In the genomic region with DNA sequence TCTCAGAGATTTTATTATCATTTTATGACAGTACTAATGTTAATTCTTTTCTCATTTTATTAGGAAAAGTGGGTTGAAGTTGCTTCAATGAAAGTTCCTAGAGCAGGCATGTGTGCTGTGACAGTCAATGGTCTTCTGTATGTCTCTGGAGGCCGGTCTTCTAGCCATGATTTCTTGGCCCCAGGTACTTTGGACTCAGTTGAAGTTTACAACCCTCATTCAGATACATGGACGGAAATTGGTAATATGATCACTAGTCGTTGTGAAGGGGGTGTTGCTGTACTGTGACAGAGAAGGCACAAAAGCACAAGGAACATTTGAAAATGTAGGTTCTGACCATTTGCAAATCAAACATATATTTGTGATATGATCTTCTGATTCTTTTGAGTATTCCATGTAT, we compare ENCODE assay signal across 22 mouse cellular contexts. TPM values are rescaled to one million over a fixed set of nuclear protein-coding genes. Genes with fewer than 3 reads are reported as not detected.
DNase-seq lines count a peak whose midpoint lies in the region; ATAC-seq and TF ChIP-seq lines count a peak whose summit lies in the region.
"Had no signal": no experiment of that assay in that cellular context is flagged by ENCODE, and none has a peak within 500 bp of the region (broad histone marks: within the 10 kb centered on the region; RNA-seq: fewer than 3 reads in every experiment).

No protein-coding gene starts in this region.

- peak; percentile 87 for ATAC-seq in intestine, embryonic 15.5 days
- ATAC-seq in intestine, embryonic 16.5 days: peak; percentile 86
- peak; percentile 70 for ATAC-seq in intestine, postnatal 0 days
- no peak for ATAC-seq in megakaryocyte, adult 5-6 weeks (ENCODE audit: poor library complexity, severe bottlenecking)
- ATAC-seq: activated CD4-positive, CD25-positive, alpha-beta regulatory T cell, adult 4 months; CD4-positive, CD25-positive, alpha-beta regulatory T cell, adult 4 months; Patski had no signal

- no peak overlapping the region for H3K27ac ChIP-seq in intestine, embryonic 15.5 days
- H3K27ac ChIP-seq in intestine, embryonic 16.5 days (ENCODE audit: low read length): no peak overlapping the region
- 0 out of 2 replicates have a peak overlapping the region, but pooled peaks have one; percentile 28 for H3K27ac ChIP-seq in intestine, postnatal 0 days (ENCODE audit: low read depth, low read length)

- peak; percentile 25 for DNase-seq in heart, adult 11 months
- DNase-seq in heart, postnatal 14 days: no peak
- DNase-seq in left cerebral cortex, postnatal 25 days (ENCODE audit: low spot score in 2 of 2): no peak
- DNase-seq in cerebellum, postnatal 36 days: no peak
- DNase-seq: adrenal gland, adult 2 months; adrenal gland, adult 8-10 months; adrenal gland, postnatal 10 days; adrenal gland, postnatal 14 days; adrenal gland, postnatal 25 days; adrenal gland, postnatal 36 days; B cell, adult 2 months; cerebellum, adult 11 months; cerebellum, adult 11-12 months had no signal

- no peaks in the 10 kb centered on the region for H3K4me1 ChIP-seq in intestine, embryonic 15.5 days (replicated peaks)
- H3K4me1 ChIP-seq in intestine, embryonic 16.5 days (ENCODE audit: control insufficient read depth, insufficient read depth, low read length): no peaks in the 10 kb centered on the region
- H3K4me1 ChIP-seq in intestine, postnatal 0 days (replicated peaks; ENCODE audit: control insufficient read depth, insufficient read depth, low read length): no peaks in the 10 kb centered on the region

- intact Hi-C loops in heart, postnatal 14 days (cut with DNase I): no loop called here
- intact Hi-C loops in left cerebral cortex, postnatal 25 days (cut with DNase I): loop anchor here (10.0 kb wide), 1 partner anchor 193 kb away; no protein-coding TSS in a partner anchor

- no peaks in the 10 kb centered on the region for H3K9me3 ChIP-seq in intestine, embryonic 15.5 days
- H3K9me3 ChIP-seq in intestine, embryonic 16.5 days (ENCODE audit: control insufficient read depth, low read length): no peaks in the 10 kb centered on the region
- H3K9me3 ChIP-seq in intestine, postnatal 0 days (ENCODE audit: control insufficient read depth): no peaks in the 10 kb centered on the region
- H3K9me3 ChIP-seq: G1E had no signal

- H3K36me3 ChIP-seq in intestine, embryonic 15.5 days: no peaks in the 10 kb centered on the region
- H3K36me3 ChIP-seq in intestine, embryonic 16.5 days (ENCODE audit: control insufficient read depth, insufficient read depth, low read length): no peaks in the 10 kb centered on the region
- H3K36me3 ChIP-seq in intestine, postnatal 0 days (ENCODE audit: control insufficient read depth, insufficient read depth): peaks cover 3% of the 10 kb centered on the region; the same call in 1 of the 2 replicates

- H3K4me2 ChIP-seq in intestine, embryonic 15.5 days (replicated peaks): no peak overlapping the region
- H3K4me2 ChIP-seq in intestine, embryonic 16.5 days (ENCODE audit: low read depth, low read length): no peak overlapping the region
- H3K4me2 ChIP-seq in intestine, postnatal 0 days (replicated peaks; ENCODE audit: low read depth): no peak overlapping the region

- no peak for TF ChIP-seq CTCF in intestine, postnatal 0 days (IDR thresholded peaks at IDR 0.05; ENCODE audit: low read depth)

- H3K4me3 ChIP-seq in intestine, embryonic 15.5 days (replicated peaks): no peak overlapping the region
- H3K4me3 ChIP-seq in intestine, embryonic 16.5 days (ENCODE audit: low read length): no peak overlapping the region
- H3K4me3 ChIP-seq in intestine, postnatal 0 days (ENCODE audit: low read depth, low read length): no peak overlapping the region

- no peaks in the 10 kb centered on the region for H3K27me3 ChIP-seq in intestine, embryonic 15.5 days (replicated peaks)
- no peaks in the 10 kb centered on the region for H3K27me3 ChIP-seq in intestine, embryonic 16.5 days (replicated peaks; ENCODE audit: control insufficient read depth, insufficient read depth, low read length)
- no peaks in the 10 kb centered on the region for H3K27me3 ChIP-seq in intestine, postnatal 0 days (replicated peaks; ENCODE audit: control insufficient read depth, insufficient read depth, low read length)
- H3K27me3 ChIP-seq: CH12.LX, Patski had no signal

- H3K9ac ChIP-seq in intestine, embryonic 15.5 days: no peak overlapping the region
- no peak overlapping the region for H3K9ac ChIP-seq in intestine, embryonic 16.5 days (ENCODE audit: low read depth, low read length)
- H3K9ac ChIP-seq in intestine, postnatal 0 days (ENCODE audit: low read depth, low read length): no peak overlapping the region

- 65% methylated on average over 3 of the region's 3 CpGs for WGBS in intestine, embryonic 15.5 days
- 61% methylated on average over 3 of the region's 3 CpGs for WGBS in intestine, embryonic 16.5 days
- WGBS in intestine, postnatal 0 days: 39% methylated on average over 3 of the region's 3 CpGs

RNA-seq across cellular contexts. Expression of gene Tmem69, which starts 18.0 kb away (rescaled TPM):
- 10 to 100 TPM; 19.1 to 21.9 TPM for total RNA-seq in heart, postnatal 14 days (2021)
- polyA plus RNA-seq in intestine, embryonic 15.5 days (2015; fragmentation: Nextera tagmentation; extraction: Ambion mirVana): 29.8 and 34.3 TPM in 2 replicates
- 27.4 and 27.5 TPM in 2 replicates for polyA plus RNA-seq in intestine, embryonic 16.5 days (2015; fragmentation: Nextera tagmentation; extraction: Ambion mirVana)
- 17.0 and 19.1 TPM in 2 replicates for polyA plus RNA-seq in intestine, postnatal 0 days (2015; fragmentation: Nextera tagmentation; extraction: Ambion mirVana)
- total RNA-seq in left cerebral cortex, postnatal 25 days (2021): 10 to 100 TPM in 1 of 2 experiments, 1 to 10 TPM in 1; 9.8 to 10.6 TPM
- total RNA-seq in megakaryocyte, adult 5-6 weeks (2015): 17.5 and 20.8 TPM in 2 replicates
- 5.5 and 10.2 TPM in 2 replicates for total RNA-seq in megakaryocyte, adult 5-6 weeks (2017)

RNA-seq across cellular contexts. Expression of gene Gpbp1l1, which starts 19.7 kb away (rescaled TPM):
- 10 to 100 TPM; 66.4 to 72.5 TPM for total RNA-seq in heart, postnatal 14 days (2021)
- 30.7 and 33.0 TPM in 2 replicates for polyA plus RNA-seq in intestine, embryonic 15.5 days (2015; fragmentation: Nextera tagmentation; extraction: Ambion mirVana)
- 29.7 and 31.3 TPM in 2 replicates for polyA plus RNA-seq in intestine, embryonic 16.5 days (2015; fragmentation: Nextera tagmentation; extraction: Ambion mirVana)
- polyA plus RNA-seq in intestine, postnatal 0 days (2015; fragmentation: Nextera tagmentation; extraction: Ambion mirVana): 31.3 and 33.9 TPM in 2 replicates
- 10 to 100 TPM; 40.8 to 43.6 TPM for total RNA-seq in left cerebral cortex, postnatal 25 days (2021)
- total RNA-seq in megakaryocyte, adult 5-6 weeks (2015): 78.7 and 84.3 TPM in 2 replicates
- total RNA-seq in megakaryocyte, adult 5-6 weeks (2017): 139 and 162 TPM in 2 replicates

RNA-seq across cellular contexts. Expression of gene Ipp, which starts 30.4 kb away (rescaled TPM):
- 10 to 100 TPM; 14.7 to 15.6 TPM for total RNA-seq in heart, postnatal 14 days (2021)
- polyA plus RNA-seq in intestine, embryonic 15.5 days (2015; fragmentation: Nextera tagmentation; extraction: Ambion mirVana): 15.7 and 16.5 TPM in 2 replicates
- 15.6 and 16.5 TPM in 2 replicates for polyA plus RNA-seq in intestine, embryonic 16.5 days (2015; fragmentation: Nextera tagmentation; extraction: Ambion mirVana)
- 8.8 and 9.1 TPM in 2 replicates for polyA plus RNA-seq in intestine, postnatal 0 days (2015; fragmentation: Nextera tagmentation; extraction: Ambion mirVana)
- total RNA-seq in left cerebral cortex, postnatal 25 days (2021): 10 to 100 TPM; 18.9 to 20.1 TPM
- 5.8 and 7.5 TPM in 2 replicates for total RNA-seq in megakaryocyte, adult 5-6 weeks (2015)
- total RNA-seq in megakaryocyte, adult 5-6 weeks (2017): 10.2 and 10.8 TPM in 2 replicates

RNA-seq across cellular contexts. Expression of gene Ccdc17, which starts 58.7 kb away (rescaled TPM):
- total RNA-seq in heart, postnatal 14 days (2021): 1 to 10 TPM; 3.0 to 4.3 TPM
- 4.1 and 4.8 TPM in 2 replicates for polyA plus RNA-seq in intestine, embryonic 15.5 days (2015; fragmentation: Nextera tagmentation; extraction: Ambion mirVana)
- polyA plus RNA-seq in intestine, embryonic 16.5 days (2015; fragmentation: Nextera tagmentation; extraction: Ambion mirVana): 6.1 and 6.4 TPM in 2 replicates
- polyA plus RNA-seq in intestine, postnatal 0 days (2015; fragmentation: Nextera tagmentation; extraction: Ambion mirVana): 4.1 and 6.1 TPM in 2 replicates
- 1 to 10 TPM; 5.0 to 5.5 TPM for total RNA-seq in left cerebral cortex, postnatal 25 days (2021)
- 2.7 and 3.3 TPM in 2 replicates for total RNA-seq in megakaryocyte, adult 5-6 weeks (2015)
- 2.6 and 4.3 TPM in 2 replicates for total RNA-seq in megakaryocyte, adult 5-6 weeks (2017)
